Mouse (Mus musculus) stomach, postnatal 0 days (tissue): ENCODE data around the gene Rsph14. TPM values are rescaled to one million over a fixed set of nuclear protein-coding genes. Genes with fewer than 3 reads are reported as not detected.

Experiments
- ATAC-seq: fragments of 200-750 bp; cut with Nextera tagmentation; 2 replicates; pipeline ENCODE4 v1.8.0; 2017; ENCODE audit not compliant: low FRiP score, low TSS enrichment
- DNase-seq: peaks from one replicate; pipeline ENCODE4 v3.0.0-alpha.2; 2016; ENCODE audit warnings: low spot score
- H3K27ac ChIP-seq: fragments of 300-500 bp; sonication (generic); replicated peaks from 2 replicates; pipeline ENCODE4 v1.5.1; 2014; ENCODE audit warnings: mild to moderate bottlenecking, control low read depth
- H3K27me3 ChIP-seq: fragments of 300-500 bp; sonication (generic); 2 replicates; pipeline ENCODE4 v1.6.1; 2014; ENCODE audit warnings: low read length; ENCODE audit not compliant: control insufficient read depth, insufficient read depth
- H3K36me3 ChIP-seq: fragments of 300-500 bp; sonication (generic); 2 replicates; pipeline ENCODE4 v1.6.1; 2014; ENCODE audit warnings: low read length, mixed read lengths; ENCODE audit not compliant: control insufficient read depth, insufficient read depth
- H3K4me1 ChIP-seq: fragments of 300-500 bp; sonication (generic); replicated peaks from 2 replicates; pipeline ENCODE4 v1.6.1; 2014; ENCODE audit warnings: antibody characterized with exemption; ENCODE audit not compliant: control insufficient read depth, insufficient read depth
- H3K4me2 ChIP-seq: fragments of 300-500 bp; sonication (generic); replicated peaks from 2 replicates; pipeline ENCODE4 v1.6.1; 2014; ENCODE audit warnings: low read depth, mild to moderate bottlenecking, control low read depth, moderate library complexity
- H3K4me3 ChIP-seq: fragments of 300-500 bp; sonication (generic); 2 replicates; pipeline ENCODE4 v1.5.1; 2014; ENCODE audit warnings: low read depth, low read length, control low read depth
- H3K9ac ChIP-seq: fragments of 300-500 bp; sonication (generic); 2 replicates; pipeline ENCODE4 v1.6.1; 2014; ENCODE audit warnings: mild to moderate bottlenecking, low read length, control low read depth, mixed read lengths
- H3K9me3 ChIP-seq: fragments of 300-500 bp; sonication (generic); 2 replicates; pipeline ENCODE4 v1.6.1; 2016; ENCODE audit warnings: low read length; ENCODE audit not compliant: control insufficient read depth
- CTCF ChIP-seq: IDR thresholded peaks from 2 replicates; pipeline ENCODE4 v1.5.1; 2016; ENCODE audit warnings: antibody characterized with exemption, low read depth, mild to moderate bottlenecking, moderate library complexity
- EP300 ChIP-seq: optimal IDR thresholded peaks from 2 replicates; pipeline ENCODE3; 2016; ENCODE audit warnings: antibody characterized with exemption
- WGBS: fragments of 180-500 bp; shearing (Covaris S2); extraction: QIAGEN DNeasy Blood & Tissue Kit; methylation state at CpG from one replicate; pipeline ENCODE4 v1.1.7; 2014; 5-methylcytosine and 5-hydroxymethylcytosine counted together
- polyA plus RNA-seq: library from polyadenylated mRNA; unstranded; fragments of >200 nt; fragmentation: Nextera tagmentation; extraction: Ambion mirVana; gene quantifications from 2 replicates; pipeline ENCODE4 v1.2.1, GENCODE M21; 2015

Gene Rsph14
- polyA plus RNA-seq, 1 experiment from 2014 or later: not detected

DNA sequence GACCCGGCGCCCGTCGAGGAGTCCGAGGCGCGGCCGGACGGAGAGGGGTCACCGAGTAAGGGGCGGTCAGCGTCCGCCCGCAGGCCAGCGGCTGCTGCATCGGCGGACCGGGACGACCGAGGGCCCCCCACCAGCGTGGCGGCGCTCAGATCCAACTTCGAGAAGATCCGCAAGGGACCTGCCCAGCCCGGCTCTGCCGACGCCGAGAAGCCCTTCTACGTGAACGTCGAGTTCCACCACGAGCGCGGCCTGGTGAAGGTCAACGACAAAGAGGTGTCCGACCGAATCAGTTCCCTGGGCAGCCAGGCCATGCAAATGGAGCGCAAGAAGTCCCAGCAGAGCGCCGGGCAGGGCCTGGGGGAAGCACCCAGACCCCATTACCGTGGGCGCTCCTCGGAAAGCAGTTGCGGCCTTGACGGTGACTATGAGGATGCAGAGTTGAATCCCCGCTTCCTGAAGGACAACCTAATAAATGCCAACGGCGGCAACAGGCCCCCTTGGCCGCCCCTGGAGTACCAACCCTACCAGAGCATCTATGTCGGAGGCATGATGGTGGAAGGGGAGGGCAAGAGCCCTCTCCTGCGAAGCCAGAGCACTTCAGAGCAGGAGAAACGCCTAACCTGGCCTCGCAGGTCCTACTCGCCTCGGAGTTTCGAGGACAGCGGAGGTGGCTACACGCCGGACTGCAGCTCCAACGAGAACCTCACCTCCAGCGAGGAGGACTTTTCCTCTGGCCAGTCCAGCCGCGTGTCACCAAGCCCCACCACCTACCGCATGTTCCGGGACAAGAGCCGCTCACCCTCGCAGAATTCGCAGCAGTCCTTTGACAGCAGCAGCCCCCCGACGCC lies 29.2 kb upstream of the Rsph14 start:
- no peak for ATAC-seq
- WGBS: 7% methylated on average over 71 of the region's 71 CpGs
- Histone ChIP-seq H3K9ac (peak overlapping the region; percentile 82), H3K9me3 (no peaks in the 10 kb centered on the region), H3K4me3 (peak overlapping the region; percentile 82), H3K36me3 (no peaks in the 10 kb centered on the region), H3K27me3 (no peaks in the 10 kb centered on the region), H3K4me1 (peaks cover 12% of the 10 kb centered on the region; the same call in 1 of the 2 replicates), H3K27ac (peak overlapping the region; percentile 45; the same call in 1 of the 2 replicates), H3K4me2 (peak overlapping the region; percentile 86)
- DNase-seq: peak; percentile 33
- no peak for TF ChIP-seq EP300
- TF ChIP-seq CTCF: no peak

DNA sequence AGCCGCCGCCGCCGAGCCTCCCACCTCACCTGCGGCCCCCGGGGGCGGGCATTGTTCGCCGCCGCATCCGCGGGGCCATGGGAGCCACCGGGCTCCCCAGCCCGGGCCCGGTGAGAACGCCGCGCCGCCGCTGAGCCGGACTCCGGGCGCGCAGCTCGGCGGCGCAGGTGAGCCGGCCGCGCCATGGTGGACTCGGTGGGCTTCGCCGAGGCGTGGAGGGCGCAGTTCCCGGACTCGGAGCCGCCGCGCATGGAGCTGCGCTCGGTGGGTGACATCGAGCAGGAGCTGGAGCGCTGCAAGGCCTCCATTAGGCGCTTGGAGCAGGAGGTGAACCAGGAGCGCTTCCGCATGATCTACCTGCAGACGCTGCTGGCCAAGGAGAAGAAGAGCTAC lies 28.5 kb upstream of the Rsph14 start:
- H3K4me3 ChIP-seq: peak overlapping the region; percentile 82
- H3K36me3 ChIP-seq: no peaks in the 10 kb centered on the region
- 0% methylated on average over 24 of the region's 48 CpGs for WGBS
- H3K4me2 ChIP-seq: peak overlapping the region; percentile 86
- no peaks in the 10 kb centered on the region for H3K27me3 ChIP-seq
- H3K9ac ChIP-seq: peak overlapping the region; percentile 82
- no peak for TF ChIP-seq EP300
- TF ChIP-seq CTCF: peak; percentile 2; the same call in 1 of the 2 replicates
- H3K27ac ChIP-seq: peak overlapping the region; percentile 45
- no peaks in the 10 kb centered on the region for H3K9me3 ChIP-seq
- DNase-seq (peak; percentile 37), ATAC-seq (0 out of 2 replicates have a peak, but pooled peaks have one; percentile 4)
- H3K4me1 ChIP-seq: peaks cover 12% of the 10 kb centered on the region; the same call in 1 of the 2 replicates

DNA sequence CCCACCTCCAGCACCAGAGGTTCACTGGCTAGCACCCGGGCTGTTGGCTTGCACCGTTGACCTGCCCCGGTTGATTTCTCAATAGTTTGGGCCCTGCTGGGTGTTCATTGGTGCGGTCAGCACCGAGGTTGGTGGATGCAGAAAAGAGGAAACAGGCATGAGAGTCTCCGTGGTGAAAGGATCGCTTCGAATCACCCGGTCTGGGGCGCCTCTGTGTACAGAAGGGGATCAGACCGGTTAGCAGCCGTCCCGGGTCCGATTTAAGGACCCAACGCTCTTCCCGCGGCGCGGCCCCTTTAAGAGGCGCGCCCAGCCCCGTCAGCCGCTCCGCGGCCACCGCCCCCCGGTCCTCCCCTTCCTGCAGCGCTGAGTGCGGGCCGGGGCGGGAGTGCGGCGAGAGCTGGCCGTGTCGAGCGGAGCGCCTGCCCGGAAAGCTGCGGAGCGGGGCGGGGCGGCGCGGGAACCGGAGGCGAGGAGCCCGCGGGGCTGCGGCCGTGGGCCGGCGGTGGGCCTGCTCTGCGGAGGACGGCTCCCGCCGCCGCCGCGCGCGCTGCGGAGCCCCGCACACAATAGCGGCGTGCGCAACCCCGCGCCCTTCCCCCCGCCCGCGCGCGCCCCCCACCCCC lies 27.9 kb upstream of the Rsph14 start, which contains the start of gene Bcr:
Gene Bcr (plus strand): TSS at position 376 of the 626 bp plus-strand sequence.
- 0% methylated on average over 28 of the region's 73 CpGs for WGBS

GRCm38 (mm10) chr10:75059396-75059795 lies 27.0 kb upstream of the Rsph14 start:
- TF ChIP-seq EP300 (no peak), CTCF (peak; percentile 88)
- DNase-seq (peak; percentile 74), ATAC-seq (peak; percentile 45; the same call in 1 of the 2 replicates)
- H3K9ac ChIP-seq: no peak overlapping the region
- peak overlapping the region; percentile 86; the same call in 1 of the 2 replicates for H3K4me2 ChIP-seq
- no peaks in the 10 kb centered on the region for H3K36me3 ChIP-seq
- 3% methylated on average over 11 of the region's 11 CpGs for WGBS
- H3K4me3 ChIP-seq: no peak overlapping the region
- no peak overlapping the region for H3K27ac ChIP-seq
- no peaks in the 10 kb centered on the region for H3K27me3 ChIP-seq
- H3K4me1 ChIP-seq: peaks cover 12% of the 10 kb centered on the region; the same call in 1 of the 2 replicates
- no peaks in the 10 kb centered on the region for H3K9me3 ChIP-seq

More for the DNA sequence above, 27.9 kb upstream of the Rsph14 start, which contains the start of gene Bcr:
- H3K27ac ChIP-seq: peak within 1 kb of the TSS; percentile 45
- TF ChIP-seq EP300 (no peak), CTCF (no peak)
- peak; percentile 82 for DNase-seq
- no peaks in the 10 kb centered on the region for H3K36me3 ChIP-seq
- peak; percentile 83 for ATAC-seq
- peak within 1 kb of the TSS; percentile 86 for H3K4me2 ChIP-seq
- H3K4me3 ChIP-seq: peak within 1 kb of the TSS; percentile 82
- peaks cover 12% of the 10 kb centered on the region; the same call in 1 of the 2 replicates for H3K4me1 ChIP-seq
- no peaks in the 10 kb centered on the region for H3K9me3 ChIP-seq
- no peaks in the 10 kb centered on the region for H3K27me3 ChIP-seq
- peak within 1 kb of the TSS; percentile 82 for H3K9ac ChIP-seq

- no peak overlapping the region for H3K9ac ChIP-seq
- WGBS: 33% methylated on average over 9 of the region's 9 CpGs
- H3K36me3 ChIP-seq: no peaks in the 10 kb centered on the region
- ATAC-seq (no peak), DNase-seq (peak; percentile 33)
- H3K9me3 ChIP-seq: no peaks in the 10 kb centered on the region
- H3K4me3 ChIP-seq: no peak overlapping the region
- TF ChIP-seq CTCF (no peak), EP300 (no peak)
- no peaks in the 10 kb centered on the region for H3K27me3 ChIP-seq
- peaks cover 12% of the 10 kb centered on the region; the same call in 1 of the 2 replicates for H3K4me1 ChIP-seq
- H3K4me2 ChIP-seq: no peak overlapping the region
- H3K27ac ChIP-seq: 0 out of 2 replicates have a peak overlapping the region, but pooled peaks have one; percentile 8
Measured at GRCm38 (mm10) chr10:75058761-75059395, 26.5 kb upstream of the Rsph14 start.
